Mouse (Mus musculus) v-Abl transformed pro-B cells (cell line): ENCODE results near the gene Apbb1.

Source experiments
- in situ Hi-C, 2 experiments: fragments of 400-800 bp; cut with MboI; formaldehyde crosslinking; loops; one replicate each; pipeline ENCODE4 v1.15.1; 2025; ENCODE audit not compliant: unreplicated experiment in 2 of 2

Apbb1 gene

DNA sequence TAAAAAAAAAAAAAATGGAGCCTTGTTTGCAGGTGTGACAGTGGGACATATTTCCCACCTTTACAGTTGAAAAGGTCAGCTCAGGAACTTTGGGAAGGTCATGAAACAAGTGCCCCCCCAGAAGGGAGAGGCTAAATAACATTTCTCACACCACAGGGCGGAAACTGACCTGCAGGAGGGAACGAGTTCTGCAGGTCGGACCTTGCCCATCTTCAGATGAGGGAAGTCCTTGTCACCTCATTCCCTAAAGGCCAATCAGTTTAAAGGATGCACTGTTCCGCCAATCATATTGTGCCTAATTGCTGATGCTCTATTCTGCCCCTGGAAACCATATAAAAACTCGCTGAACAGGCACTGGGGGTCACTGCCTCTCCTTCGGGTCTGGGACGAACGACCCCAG is 35.5 kb downstream of the Apbb1 start:
- in situ Hi-C loops, result loop anchor here in 1 of 2 experiments (25.0 kb wide), 1 partner anchor 266 kb away; the partner anchor contains the start of gene Mrpl17

DNA sequence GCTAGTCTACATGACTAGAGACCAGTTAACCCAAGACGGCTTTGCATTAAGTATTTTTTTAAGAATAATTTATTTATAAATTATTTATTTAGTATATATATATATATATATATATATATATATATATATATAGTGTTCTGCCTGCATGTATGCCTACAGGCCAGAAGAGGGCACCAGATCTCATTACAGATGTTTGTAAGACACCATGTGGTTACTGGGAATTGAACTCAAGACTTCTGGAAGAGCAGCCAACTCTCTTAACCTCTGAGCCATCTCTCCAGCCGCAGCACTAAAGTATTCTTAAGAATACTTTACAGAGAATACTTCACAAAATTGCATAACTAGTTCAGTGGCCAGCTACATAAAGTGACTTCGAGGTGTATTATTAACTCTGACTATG is 47.3 kb downstream of the Apbb1 start:
- in situ Hi-C loops, result loop anchor here (10.0 to 25.0 kb wide), 2 partner anchors 191 to 278 kb away; partner anchors contain the start of gene Mrpl17 (in 1 of the 2)

DNA sequence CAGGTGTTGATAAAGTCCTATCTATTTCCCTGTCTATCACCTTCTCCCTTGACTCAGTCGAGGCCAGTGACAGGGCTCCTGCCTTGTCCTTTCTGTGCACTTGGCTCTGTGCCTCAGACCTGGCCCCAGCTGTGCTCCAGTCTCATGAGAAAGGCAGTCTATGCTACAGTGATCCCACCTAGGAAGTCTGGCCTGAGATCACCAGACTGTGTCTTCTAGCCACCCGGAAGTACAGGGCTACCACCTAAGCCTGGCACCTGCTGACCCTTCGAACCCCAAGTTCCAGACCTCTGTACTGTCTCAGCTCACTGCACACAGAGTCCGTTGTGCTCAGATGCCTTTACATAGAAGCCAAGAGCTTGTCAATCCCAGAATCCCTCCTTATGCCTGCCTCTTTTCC is 53.4 kb downstream of the Apbb1 start:
- in situ Hi-C loops, result loop anchor here in 1 of 2 experiments (10.0 to 25.0 kb wide), 2 partner anchors 284 to 1333 kb away; partner anchors contain the start of genes Mrpl17 and Olfr649

DNA sequence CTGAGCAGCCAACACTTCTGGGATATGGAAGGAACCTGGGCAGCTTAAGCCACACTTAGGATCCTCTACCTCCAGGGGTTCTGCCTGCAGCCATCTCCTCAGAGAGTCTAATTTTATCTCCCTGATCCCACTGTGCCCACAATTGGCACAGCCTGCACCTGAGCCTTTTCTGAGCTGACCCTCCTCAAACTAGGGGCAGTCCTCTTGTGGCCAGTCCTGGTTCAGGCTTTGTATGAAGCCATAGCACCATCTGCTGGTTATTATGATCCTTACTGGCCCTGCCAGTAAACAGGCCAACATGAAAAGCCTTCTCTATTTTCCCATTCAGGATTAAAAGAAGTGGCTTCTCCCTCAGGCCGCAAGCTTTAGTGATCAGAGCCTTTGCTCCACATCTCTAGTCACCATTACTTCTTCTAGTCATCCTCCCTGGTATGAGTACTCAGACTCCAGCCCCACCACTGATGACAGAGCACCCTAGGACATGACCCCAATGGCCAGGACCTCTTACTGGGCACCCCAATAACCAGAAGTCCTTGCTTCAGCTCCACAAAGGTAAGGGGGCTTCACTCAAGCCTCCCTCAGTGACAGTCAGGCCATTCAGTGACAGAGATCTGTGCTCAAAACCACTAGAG is 54.0 kb downstream of the Apbb1 start:
- in situ Hi-C loops, result loop anchor here in 1 of 2 experiments (10.0 to 25.0 kb wide), 2 partner anchors 285 to 1333 kb away; partner anchors contain the start of genes Mrpl17 and Olfr649

DNA sequence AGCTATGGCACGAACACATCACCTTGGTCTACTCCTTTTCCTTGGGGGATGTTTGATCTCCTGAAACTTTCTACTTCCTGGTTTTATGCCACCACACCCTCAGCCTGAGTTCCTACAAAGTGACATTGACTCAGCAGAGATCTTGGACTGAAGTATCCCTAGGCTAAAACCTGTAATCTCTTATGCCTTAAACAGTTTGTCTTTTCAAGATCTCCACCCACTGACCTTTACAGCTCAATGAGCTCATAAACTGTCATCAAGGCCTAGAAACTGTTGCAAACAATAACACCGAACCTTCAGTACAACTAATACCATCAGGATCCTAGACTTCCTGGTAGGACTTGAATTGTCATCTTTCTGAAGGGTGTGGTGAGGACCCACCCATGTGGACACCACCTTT is 57.2 kb downstream of the Apbb1 start:
- in situ Hi-C loops, result loop anchor here (10.0 to 25.0 kb wide), 4 partner anchors 912 to 1812 kb away; partner anchors contain the start of genes Olfr649 (in 2 of the 2), Olfr243 (in 1 of the 2), Olfr648 (in 1 of the 2) and Olfr655 (in 1 of the 2)

DNA sequence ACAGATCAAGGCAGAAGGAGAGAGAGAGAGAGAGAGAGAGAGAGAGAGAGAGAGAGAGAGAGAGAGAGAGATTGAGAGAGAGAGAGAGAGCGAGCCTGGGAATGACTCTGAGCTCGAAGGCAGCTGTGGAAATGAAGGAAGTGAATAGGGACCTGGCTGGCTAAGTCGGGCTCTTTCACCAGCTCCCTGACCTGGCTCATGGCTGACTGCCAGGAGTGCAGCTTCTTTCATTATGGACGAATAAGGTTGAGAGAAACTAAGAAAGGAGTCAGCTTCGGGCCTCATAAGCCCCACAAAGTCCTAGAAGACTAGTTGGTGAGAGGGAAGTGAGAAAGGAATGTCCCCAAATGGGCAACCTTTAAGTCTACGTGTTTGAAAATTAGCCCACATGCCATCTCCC is 61.3 kb downstream of the Apbb1 start:
- in situ Hi-C loops, result loop anchor here (10.0 to 25.0 kb wide), 4 partner anchors 908 to 1808 kb away; partner anchors contain the start of genes Olfr649 (in 2 of the 2), Olfr243 (in 1 of the 2), Olfr648 (in 1 of the 2) and Olfr655 (in 1 of the 2)

DNA sequence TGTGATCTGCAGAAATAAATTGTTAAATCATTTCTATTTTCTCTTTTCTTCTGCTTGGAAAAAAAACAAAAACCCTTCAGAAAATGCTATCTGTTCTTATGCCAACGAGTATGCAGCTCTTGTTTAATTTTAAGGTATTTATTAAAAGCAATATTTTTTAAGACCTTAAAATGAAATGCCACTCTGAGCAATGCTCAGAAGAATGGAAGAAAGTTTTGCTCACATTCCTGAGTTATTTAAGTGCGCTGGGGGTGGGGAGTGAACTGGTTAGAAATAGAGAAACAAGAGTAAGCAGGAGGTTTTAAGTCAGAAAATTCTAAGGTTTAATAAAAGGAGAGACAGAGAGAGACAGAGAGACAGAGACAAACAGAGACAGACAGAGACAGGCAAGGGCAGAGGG is 61.7 kb downstream of the Apbb1 start:
- in situ Hi-C loops, result loop anchor here (5.0 to 25.0 kb wide), 7 partner anchors 105 to 1807 kb away; partner anchors contain the start of genes Olfr649 (in 2 of the 2), Olfr243 (in 1 of the 2), Olfr648 (in 1 of the 2) and Olfr655 (in 1 of the 2)

DNA sequence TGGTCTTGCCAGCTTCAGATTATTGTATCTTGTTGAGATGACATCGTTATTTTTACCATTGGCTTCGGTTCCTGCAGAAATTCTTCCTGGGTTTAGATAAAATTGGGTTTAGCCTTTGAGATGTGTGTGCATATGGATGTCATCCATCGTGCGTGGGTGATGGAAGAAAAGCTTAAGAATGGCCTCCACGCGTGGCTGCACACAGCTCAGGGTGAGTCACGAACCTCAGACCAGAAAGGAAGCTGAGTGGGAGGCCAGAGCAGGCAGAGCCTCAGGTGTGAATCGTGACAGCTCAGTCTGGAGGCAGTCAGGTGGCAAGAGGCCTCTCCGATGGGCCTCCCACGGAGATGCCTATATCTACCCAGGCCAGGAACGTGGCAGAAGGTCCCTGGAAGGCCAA is 62.1 kb downstream of the Apbb1 start:
- in situ Hi-C loops, result loop anchor here (5.0 to 25.0 kb wide), 6 partner anchors 105 to 1807 kb away; partner anchors contain the start of genes Olfr243 (in 1 of the 2), Olfr648 (in 1 of the 2), Olfr649 (in 1 of the 2) and Olfr655 (in 1 of the 2)

DNA sequence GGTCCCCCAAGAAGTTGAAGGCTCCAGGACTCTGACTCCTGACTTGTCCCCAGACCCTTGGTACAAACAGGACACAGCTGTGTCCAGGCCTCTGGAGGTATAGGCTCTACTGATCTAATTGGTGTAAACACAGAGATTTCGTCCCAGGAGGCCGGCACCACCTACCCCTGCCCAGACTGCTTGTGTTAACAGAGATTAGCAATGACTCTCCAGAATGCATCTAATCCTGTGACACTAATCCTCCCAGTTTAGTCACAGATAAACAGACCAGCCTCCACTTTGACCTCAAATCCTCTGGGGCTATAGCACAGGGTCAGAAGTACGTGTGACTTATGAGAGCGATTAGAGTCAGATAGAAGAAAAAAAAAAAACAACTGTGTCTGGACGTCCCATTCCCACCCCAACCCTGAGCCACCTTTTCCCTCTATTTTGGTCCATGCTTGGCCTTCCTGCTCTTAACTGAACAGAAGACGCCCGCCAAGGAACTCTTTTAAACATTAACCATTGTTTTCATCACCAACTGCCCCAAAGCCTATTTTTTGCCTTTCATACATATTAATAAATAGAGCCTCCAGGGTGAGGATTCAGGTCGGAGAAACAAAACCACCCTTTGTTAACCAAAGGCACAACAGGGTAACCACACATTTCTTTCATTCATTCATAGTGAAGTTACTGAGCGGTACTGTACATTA is 64.6 kb downstream of the Apbb1 start:
- in situ Hi-C loops, result loop anchor here (5.0 to 25.0 kb wide), 6 partner anchors 102 to 1805 kb away; partner anchors contain the start of genes Olfr243 (in 1 of the 2), Olfr648 (in 1 of the 2), Olfr649 (in 1 of the 2) and Olfr655 (in 1 of the 2)

DNA sequence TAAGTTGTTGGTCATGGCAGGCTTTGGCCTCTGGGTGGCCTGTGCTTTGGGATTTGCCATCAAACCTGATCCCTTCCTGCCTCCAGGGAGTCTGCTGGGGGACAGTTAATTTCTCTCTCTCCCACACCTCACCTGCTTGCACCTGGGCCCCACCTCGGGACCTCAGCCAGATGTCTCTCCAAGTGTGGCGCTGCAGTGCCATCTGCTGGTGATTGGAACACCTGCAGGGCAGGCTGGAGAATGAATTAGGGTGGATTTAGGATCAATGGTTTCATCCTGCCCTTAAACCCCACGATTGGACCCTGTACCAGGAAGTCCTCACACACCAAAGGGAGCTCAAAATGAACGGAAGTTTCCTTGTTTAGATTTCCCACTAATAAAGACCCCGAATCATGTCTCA is 66.3 kb downstream of the Apbb1 start:
- in situ Hi-C loops, result loop anchor here (5.0 to 25.0 kb wide), 6 partner anchors 100 to 1803 kb away; partner anchors contain the start of genes Olfr243 (in 1 of the 2), Olfr648 (in 1 of the 2), Olfr649 (in 1 of the 2) and Olfr655 (in 1 of the 2)

DNA sequence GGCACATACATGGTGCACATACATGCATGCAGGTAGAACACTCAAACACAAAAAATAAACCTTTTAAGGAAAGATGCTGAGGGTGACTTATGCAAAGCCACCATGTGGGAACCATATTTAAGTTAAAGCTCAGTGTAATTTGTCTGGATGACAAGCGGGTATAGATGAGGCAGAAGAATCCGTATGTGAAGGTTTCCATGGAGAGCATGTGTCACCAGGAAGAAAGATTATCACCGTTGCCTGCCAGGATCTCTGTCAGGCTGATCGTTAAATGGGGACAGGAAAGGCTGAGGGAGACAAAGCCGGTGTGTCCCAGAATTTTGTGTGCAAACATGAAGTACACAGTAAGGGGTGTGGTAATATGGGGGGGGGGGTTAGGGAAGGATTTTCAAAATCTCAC is 66.9 kb downstream of the Apbb1 start:
- in situ Hi-C loops, result loop anchor here (10.0 to 25.0 kb wide), 5 partner anchors 100 to 1802 kb away; partner anchors contain the start of genes Olfr243 (in 1 of the 2), Olfr648 (in 1 of the 2), Olfr649 (in 1 of the 2) and Olfr655 (in 1 of the 2)

DNA sequence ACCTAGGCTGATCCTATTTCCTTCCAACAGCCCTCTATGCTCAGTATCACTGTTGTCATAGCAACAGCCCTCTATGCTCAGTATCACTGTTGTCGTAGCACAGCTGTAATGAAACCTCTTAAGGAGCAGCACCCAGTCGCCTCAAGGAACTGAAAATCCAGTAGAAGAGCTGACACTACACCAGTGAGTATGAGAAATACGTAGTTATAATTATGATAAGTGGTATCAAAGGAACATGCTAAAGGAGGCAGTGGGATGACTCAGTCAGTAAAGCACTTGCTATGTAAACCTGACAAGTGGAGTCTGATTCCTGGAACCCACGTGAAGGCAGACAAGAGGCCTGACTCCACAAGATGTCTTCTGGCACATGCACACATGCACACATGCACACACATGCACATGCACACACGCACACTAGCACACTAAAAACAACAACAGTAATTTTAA is 67.6 kb downstream of the Apbb1 start:
- in situ Hi-C loops, result loop anchor here (10.0 to 25.0 kb wide), 5 partner anchors 99 to 1802 kb away; partner anchors contain the start of genes Olfr243 (in 1 of the 2), Olfr648 (in 1 of the 2), Olfr649 (in 1 of the 2) and Olfr655 (in 1 of the 2)

DNA sequence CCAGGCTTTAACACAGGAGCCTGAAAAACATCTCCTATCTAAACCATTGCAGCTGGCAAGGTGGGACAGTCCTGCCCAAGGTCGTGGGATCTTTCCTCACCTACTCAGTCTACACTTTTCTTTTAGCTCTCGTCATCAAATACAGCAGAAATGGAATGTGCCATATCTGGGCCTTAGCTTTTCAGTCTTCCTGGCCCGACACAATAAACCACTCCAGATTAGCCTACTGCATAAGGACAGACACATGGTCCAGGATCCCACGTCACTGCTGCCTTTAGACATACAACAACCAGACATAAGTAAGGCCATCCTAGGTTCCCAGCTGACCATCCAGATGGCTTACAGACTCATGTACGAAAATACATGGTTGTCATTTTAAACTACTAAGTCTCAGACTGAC is 71.3 kb downstream of the Apbb1 start:
- in situ Hi-C loops, result loop anchor here (10.0 to 25.0 kb wide), 5 partner anchors 95 to 1798 kb away; partner anchors contain the start of genes Olfr243 (in 1 of the 2), Olfr648 (in 1 of the 2), Olfr649 (in 1 of the 2) and Olfr655 (in 1 of the 2)
